Mouse (Mus musculus) spleen, postnatal 14 days (tissue): Measurements from ENCODE around the gene St7.

Source experiments
- DNase-seq, 2 experiments: peaks; one replicate each; pipeline ENCODE4 v3.0.0; 2021 to 2022; ENCODE audit warnings: low spot score in 2 of 2

St7 gene

DNA sequence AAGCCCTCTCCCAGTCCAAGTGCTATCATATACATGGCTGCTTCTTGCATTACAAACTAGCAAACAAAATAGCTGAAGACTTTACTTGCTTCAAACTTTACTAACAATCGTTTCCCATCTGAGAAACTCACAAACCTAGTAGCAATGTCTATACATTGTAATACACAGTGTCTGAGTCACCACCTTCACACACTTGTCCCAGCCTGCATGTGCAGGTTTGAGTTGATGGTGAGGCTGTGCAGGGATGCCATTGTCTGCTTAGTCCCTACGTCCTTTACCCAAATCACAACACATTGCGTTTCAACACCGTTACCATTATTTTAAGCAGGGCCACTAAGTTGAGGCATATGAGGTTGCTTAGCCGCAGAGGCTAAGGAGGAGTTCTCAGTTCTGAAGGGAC, 26.7 kb downstream of the St7 start:
- no peak for DNase-seq

- no peak for DNase-seq
These were observed 27.3 kb downstream of the St7 start for GRCm38 (mm10) chr6:17720022-17720421.

DNA sequence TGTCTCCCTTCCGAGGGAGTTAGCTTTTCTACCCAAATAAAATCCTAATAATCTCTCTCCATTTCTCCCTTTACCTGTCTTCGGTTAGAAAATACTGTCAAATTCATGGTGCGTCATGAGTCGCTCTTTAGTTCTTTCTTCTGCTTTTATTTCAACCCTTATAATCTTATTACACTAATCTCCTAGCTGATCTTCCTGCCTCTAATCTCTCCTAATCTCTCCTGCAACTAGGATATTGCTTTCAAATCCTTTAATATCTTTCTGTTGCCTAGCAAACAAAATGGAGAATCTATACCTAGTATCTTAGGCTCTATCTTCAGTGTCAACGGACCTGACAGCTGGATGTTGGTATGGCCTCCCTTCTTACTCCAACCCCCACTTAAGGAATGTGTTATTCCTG, 29.0 kb downstream of the St7 start:
- no peak for DNase-seq

DNA sequence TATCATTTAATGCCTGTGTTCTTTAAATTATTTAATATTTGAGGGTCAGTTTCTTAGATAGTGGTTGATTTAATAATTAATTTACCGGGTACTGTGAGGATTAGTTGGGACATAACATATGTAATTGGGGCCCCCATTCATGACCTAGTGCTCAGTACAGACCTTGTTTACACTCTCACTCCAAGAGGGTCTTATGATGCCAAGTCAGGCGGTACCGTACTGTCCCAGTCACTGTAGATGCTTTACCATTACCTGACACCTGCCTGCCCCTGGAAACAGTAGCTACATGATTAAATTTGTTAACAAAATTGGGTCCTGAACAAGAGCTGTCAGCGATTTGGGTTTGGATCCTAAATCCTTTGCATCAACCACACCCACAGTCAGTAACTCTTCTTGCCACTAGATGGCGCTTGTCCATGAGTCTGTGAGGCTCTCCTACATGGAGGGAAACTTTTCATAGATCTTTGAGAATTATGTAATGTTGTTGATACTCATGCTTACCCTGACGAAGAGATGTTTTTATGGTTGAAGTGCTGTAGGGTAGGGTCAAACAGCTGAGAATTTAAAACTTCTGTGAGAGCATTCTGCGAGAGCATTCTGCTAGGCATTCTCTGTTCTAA, 33.2 kb downstream of the St7 start:
- peak in 1 of 2 experiments; percentile 65 for DNase-seq

GRCm38 (mm10) chr6:17727241-17727640, 34.5 kb downstream of the St7 start:
- no peak for DNase-seq

- no peak for DNase-seq
These were observed 35.4 kb downstream of the St7 start for GRCm38 (mm10) chr6:17727891-17728790.

DNA sequence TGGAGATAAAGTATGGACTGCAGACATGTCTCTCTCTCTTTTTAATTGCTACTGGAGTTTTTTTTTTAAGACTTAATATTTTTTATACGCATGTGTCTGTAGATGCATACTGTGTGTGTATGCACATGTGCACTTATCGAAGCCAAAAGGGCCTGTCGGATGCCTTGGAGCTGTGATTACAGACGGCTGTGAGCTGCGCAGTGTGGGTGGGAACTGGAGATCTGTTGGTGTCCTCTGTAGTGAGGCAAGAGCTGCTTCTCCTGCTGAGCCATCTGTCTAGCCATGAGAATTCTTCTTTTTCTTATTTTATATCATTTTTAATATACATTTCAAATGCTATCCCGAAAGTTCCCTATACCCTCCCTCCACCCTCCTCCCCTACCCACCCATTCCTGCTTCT, 37.4 kb downstream of the St7 start:
- DNase-seq, result no peak

GRCm38 (mm10) chr6:17731694-17732093, 39.0 kb downstream of the St7 start:
- no peak for DNase-seq

DNA sequence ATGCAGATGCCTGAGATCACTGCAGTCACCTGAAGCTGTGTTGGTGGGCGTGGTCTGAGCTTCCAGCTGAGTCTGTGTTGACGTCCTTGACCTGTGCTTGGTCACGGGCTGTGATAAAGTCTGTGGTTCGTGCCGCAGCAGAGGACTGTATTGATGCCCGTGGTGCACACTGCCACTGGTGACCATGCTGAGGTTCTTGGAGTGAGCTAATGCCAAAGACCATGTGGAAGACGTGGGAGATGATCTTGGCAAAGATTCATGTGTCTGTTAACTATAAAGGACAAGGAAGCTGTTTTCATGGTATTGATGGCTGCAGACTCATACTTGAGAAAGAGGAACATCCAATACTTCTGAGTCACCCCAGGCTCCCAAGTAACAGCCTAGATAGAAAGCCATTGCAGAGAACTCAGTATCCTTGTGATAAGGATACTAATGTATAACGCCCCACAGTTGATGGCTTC, 41.2 kb downstream of the St7 start:
- DNase-seq, result no peak

GRCm38 (mm10) chr6:17737262-17737948, 44.7 kb downstream of the St7 start:
- DNase-seq, result no peak

GRCm38 (mm10) chr6:17740128-17740527, 47.4 kb downstream of the St7 start:
- DNase-seq, result no peak

DNA sequence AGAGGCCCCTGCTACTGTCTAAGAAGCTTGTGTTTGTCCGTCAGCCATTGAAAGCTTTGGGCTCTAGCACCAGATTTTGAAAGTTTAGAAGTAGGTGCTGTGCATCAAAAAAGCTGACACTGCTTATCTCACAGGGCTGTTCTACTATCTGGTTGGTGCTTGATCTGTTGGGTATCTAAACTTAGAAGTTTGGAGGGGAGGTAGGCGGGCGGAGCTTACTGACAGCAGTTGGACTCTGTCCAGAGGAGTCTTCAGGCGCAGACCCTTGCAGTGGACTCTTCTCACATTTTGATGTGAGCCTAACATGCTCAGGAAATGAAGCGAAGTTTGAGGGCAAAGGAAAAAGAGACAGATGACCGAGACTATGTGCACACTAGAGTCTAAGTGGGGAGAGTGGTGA, 48.9 kb downstream of the St7 start:
- no peak for DNase-seq

- no peak for DNase-seq
These were observed 49.5 kb downstream of the St7 start for GRCm38 (mm10) chr6:17742209-17742608.

GRCm38 (mm10) chr6:17743325-17743724, 50.6 kb downstream of the St7 start:
- no peak for DNase-seq

GRCm38 (mm10) chr6:17747724-17748123, 55.0 kb downstream of the St7 start:
- DNase-seq, result no peak

- peak in 1 of 2 experiments; percentile 34 for DNase-seq
These were observed 56.3 kb downstream of the St7 start for GRCm38 (mm10) chr6:17748866-17749582.

DNA sequence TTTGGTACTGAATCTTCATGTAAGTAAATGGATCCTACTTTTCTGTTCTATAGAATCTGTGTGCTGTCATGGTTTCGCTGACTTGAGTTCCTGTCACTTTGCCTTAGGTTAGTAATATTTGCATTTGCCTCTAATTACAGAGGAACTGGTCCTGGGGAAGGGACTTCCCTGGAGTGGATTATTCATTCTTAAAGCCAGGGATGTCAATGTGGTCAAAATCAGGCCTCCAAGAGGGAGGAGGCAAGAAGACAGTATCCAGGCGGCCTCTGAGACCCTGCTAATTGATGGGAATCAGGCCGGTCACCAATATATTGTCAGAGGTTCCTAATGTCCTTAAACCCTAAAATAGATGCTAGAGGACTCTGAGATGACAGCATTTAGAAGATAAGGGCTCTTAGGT, 56.9 kb downstream of the St7 start:
- no peak for DNase-seq

GRCm38 (mm10) chr6:17750041-17750660, 57.4 kb downstream of the St7 start:
- DNase-seq, result no peak

DNA sequence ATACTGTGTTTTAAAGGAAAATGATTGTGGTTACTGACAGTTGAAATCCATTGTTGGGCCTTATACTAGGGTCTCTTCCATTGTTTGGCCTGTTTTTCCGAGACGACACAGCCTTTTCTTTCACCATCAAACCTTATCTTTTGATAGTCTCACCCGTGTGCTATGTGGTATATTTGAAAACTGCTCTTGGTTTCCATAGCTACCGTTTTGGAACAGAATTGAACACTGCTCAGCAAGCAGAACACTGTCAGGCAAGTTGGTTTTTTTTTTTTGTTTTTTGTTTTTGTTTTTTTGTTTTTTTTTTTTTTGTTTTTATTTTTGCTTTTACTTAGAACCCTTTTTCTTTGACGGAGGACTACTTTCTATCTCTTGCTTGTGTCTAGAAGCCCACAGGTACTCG, 58.2 kb downstream of the St7 start:
- no peak for DNase-seq

DNA sequence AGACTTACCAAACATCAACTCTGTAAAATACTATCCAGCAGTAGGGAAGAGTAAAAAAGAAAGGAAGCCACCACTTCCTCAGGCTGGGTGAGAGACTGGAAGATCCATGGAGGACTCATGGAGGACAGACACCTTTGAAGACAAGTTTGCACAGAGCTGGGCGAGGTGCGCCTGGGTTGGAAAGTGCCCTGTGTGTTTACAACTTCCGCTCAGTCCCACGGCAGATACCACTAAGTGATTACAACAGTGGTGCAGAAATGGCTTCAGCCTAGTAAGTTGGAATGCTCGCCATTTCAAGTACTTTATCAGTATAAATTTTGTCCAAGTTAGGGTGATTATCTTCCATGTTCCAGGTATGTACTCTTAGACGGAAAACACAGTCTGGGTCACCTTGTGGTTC, 63.2 kb downstream of the St7 start:
- no peak for DNase-seq

- DNase-seq, result no peak
These were observed 65.8 kb downstream of the St7 start for GRCm38 (mm10) chr6:17758568-17758967.
